Mouse (Mus musculus) frontal cortex, postnatal 10 days (tissue): ENCODE measurements around the gene Olfr1449.
"Not testable (repeated sequence)": the region's sequence is repeated elsewhere in the genome, so short reads cannot be mapped to it uniquely, and the experiment has no call there.

Experiments used
- DNase-seq, 2 experiments: peaks; one replicate each; pipeline ENCODE4 v3.0.0; 2022; ENCODE audit warnings: low spot score in 2 of 2, mixed read lengths in 1 of 2

Gene Olfr1449

DNA sequence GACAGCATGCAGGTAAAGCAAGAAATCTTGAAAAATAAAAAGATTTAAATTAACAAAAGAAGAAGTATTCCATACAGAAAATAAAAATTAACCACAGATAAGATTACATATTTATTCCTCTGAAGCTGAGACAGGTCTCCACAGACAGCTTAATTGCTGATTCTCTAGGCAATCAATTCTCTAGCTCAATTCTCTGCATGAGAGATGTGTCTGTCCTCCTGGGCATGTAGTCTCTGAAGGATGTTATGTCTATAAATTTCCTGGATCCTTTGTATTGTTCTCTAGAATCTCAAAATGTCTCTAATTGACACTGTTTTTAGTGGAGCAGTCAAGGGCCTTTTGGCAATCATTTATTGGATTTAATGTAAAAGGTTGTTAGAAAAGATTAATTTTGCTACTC lies at the start of gene Olfr1449:
Gene Olfr1449, plus strand, starts transcription at position 301 of the 400 bp plus-strand sequence.
- no peak for DNase-seq

DNA sequence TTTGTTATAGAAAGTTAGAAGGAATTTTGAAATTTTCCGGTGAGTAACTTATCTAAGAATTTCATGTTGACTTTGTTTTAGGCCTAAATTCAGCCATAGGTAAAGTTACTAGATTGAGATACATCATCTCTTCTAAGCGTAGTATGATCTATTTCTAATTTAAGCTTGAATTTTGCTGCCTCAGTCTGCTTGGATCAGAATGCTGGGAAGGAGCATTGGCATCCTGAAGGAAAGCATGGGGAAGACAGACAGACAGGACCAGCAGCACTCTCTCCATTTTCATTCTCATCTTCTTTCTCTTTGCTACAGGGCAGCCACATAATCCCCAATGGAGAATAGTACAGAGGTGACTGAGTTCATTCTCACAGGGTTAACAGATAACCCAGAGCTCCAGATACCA lies 47.1 kb upstream of the Olfr1449 start, which contains the start of gene Olfr1445:
Gene Olfr1445, plus strand, starts transcription at position 301 of the 400 bp plus-strand sequence.
- DNase-seq: no peak

DNA sequence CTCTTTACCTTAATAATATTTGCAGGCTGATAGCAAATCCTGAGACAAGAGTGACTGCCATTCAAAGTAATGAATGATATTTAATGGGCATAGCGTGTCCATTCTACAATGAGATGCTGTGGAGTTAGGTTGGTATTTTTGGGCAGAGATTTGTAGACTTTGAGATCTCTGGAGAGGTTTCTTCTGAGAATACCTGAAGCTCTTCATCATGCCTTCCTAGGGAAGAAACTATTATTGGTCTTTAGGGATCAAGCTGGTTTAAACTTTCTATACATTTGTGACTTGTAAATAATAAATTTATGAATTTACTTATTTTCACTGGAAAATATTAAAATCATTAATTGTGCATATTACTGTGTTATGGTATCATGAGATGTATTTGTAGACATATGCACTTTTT lies 37.2 kb upstream of the Olfr1449 start, which contains the start of gene Olfr1446:
Gene Olfr1446, minus strand, starts transcription at position 101 of the 400 bp plus-strand sequence.
- no peak for DNase-seq

DNA sequence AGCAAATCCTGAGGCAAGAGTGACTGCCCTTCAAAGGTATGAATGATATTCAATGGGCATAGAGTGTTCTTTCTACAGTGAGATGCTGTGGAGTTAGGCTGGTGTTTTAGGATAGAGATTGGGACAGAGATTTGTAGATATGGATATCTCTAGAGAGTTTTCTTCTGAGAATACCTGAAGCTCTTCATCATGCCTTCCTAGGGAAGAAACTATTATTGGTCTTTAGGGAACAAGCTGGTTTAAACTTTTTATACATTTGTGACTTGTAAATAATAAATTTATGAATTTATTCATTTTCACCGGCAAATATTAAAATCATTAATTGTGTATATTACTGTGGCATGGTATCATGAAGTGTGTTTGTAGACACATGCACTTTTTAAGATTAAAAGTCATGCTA lies 27.0 kb upstream of the Olfr1449 start, which contains the start of gene Olfr1447:
Gene Olfr1447, minus strand, starts transcription at position 101 of the 400 bp plus-strand sequence.
- no peak for DNase-seq

DNA sequence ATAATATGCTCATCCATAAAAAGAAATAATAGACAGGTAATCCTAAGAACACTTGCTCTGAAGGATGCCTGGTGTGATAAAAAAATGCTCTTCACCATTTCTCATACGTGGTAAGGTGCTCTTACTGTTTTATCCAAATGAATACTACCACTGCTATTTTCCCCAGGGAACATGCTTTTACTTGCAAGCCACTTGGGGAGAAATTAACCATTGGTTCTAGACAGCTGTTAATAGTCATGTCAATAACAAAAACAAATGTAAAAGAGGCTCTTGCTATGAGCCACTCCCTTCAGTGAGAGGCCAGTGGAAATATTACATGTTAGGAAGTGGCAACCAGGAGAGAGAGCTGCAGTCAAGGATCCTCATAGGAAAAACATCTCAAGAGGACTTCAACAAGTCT lies 6.3 kb upstream of the Olfr1449 start, which contains the start of gene Olfr1448:
Gene Olfr1448, minus strand, starts transcription at position 101 of the 400 bp plus-strand sequence.
- DNase-seq: no peak

DNA sequence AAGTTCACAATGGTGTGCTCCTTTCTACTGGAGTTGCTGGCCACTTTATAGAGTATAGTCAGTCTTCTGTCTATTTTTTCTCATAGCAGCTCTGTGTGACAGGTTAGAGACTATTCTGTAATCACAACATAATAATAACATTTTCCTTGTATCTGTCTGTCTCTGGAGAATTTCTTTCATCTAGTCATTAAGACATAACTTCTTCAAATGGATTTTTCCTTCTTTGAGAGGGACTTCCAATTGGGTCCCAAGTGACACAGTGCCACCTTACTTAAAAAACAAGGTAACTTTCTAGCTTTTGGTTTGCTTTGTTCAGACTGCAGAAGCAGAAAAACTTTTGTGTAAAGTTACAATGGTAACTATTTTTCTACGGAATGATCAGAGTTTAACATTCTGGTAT lies 19.3 kb downstream of the Olfr1449 start, which contains the start of gene Olfr1450:
Gene Olfr1450, plus strand, starts transcription at position 301 of the 400 bp plus-strand sequence.
- no peak for DNase-seq

DNA sequence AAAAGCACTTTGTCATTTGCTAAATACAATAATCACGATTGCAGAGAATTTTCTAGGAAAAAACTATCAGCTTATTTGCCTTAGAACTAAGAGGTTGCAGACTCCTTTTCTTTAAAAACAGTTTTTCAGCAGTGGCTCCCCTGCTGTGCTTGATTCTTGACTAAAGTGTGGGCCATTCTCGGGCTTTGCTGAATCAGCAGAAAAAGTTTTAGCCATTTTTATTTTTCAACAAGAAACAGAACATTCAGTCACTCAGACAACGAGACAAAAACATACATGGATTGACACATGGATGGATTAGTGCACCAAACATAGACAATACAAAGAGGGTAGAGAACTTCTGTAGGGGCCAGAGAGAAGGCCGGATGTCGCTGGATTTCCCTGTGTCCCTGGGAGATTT lies 39.4 kb downstream of the Olfr1449 start:
- DNase-seq: not testable (repeated sequence)
